Mouse (Mus musculus) testis, adult 2 months (tissue): Measurements from ENCODE around the gene Pak6.

Experiments used
- CTCF ChIP-seq: fragments of 200-500 bp; IDR thresholded peaks from 2 replicates; pipeline ENCODE4 v1.5.1; 2012; ENCODE audit warnings: low read depth, mild to moderate bottlenecking, inconsistent platforms, low read length, moderate library complexity; ENCODE audit not compliant: control insufficient read depth, insufficient read depth, insufficient replicate concordance
- POLR2A ChIP-seq: fragments of 200-500 bp; IDR thresholded peaks from 2 replicates; pipeline ENCODE4 v1.6.1; 2012; ENCODE audit warnings: low read depth, mild to moderate bottlenecking, inconsistent platforms, low read length, moderate library complexity; ENCODE audit not compliant: control insufficient read depth

DNA sequence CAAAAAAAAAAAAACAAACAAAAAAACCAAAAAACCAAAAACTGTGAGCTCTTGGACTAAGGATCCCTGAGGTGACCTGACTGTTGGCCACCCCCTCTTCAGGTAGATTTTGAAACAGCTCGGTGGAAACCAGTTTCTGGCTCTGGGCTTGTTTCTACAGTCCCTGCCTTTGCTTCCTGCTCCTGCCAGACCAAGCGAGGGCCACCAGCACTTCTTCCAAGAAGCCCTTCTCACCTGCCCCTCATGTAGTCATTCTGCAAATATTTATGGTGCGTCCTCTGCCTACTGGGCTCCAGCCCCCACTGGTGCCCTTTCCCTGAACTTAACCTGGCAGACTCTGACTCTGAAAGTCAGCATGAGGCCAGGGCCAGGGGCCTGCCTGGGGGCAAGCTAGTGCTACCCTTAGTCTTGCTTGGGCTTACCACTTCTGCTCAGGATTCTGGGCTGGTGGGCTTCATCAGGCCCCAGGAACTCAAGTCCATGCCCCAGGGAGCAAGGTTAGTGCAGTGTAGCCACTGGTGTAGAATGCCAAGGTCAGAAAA lies 1.9 kb downstream of the Pak6 start:
- TF ChIP-seq CTCF: no peak
- no peak for TF ChIP-seq POLR2A
